Mouse (Mus musculus): ENCODE measurements around the gene Gng3. TPM values are rescaled to one million over a fixed set of nuclear protein-coding genes. Genes with fewer than 3 reads are reported as not detected.

Gene Gng3
- polyA plus RNA-seq, 1 experiment from 2014 or later, result 2.3 TPM

DNA sequence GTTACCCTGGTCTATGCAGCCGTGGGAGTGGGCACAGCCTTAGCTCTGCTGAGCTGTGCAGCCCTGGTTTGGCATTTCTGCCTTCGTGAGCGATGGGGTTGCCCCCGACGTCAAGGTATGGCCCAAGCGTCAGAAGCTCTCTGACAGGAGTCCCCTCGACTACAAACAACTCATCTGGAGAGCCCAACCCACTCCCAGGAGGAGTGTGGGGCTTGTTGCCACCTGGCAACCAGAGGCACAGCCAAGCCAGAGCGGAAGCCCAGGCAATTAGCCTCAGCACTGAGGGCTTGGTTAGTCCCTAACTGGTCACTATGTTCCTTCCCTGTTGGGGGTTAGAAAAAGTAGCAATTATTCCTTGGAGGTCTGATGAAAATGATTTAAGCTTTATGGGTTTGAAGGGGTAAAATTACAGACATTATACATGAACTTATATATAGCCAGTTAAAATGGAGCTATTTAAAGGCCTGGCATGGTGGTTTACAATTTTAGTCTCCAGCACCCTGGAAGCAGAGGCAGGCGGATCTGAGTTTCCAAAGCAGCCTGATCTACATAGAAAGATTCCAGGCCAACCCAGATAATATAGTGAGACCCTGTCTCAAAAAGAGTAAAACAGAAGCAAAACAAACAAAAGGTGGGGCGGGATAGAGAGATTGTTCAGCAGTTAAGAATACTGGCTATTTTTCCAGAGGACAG is 13.4 kb upstream of the Gng3 start:
- ATAC-seq (replicated peaks; ENCODE audit: low FRiP score) (no peak), DNase-seq (ENCODE audit: low spot score) (no peak)
- H3K36me3 ChIP-seq (ENCODE audit: control insufficient read depth, insufficient read depth, low read length), result peaks cover 3% of the 10 kb centered on the region; the same call in 1 of the 2 replicates
- H3K4me3 ChIP-seq (ENCODE audit: low read depth, low read length), result no peak overlapping the region
- no peaks in the 10 kb centered on the region for H3K27me3 ChIP-seq (replicated peaks; ENCODE audit: control insufficient read depth, insufficient read depth, low read length)
- no peaks in the 10 kb centered on the region for H3K4me1 ChIP-seq (replicated peaks; ENCODE audit: control insufficient read depth, insufficient read depth, low read length)
- H3K4me2 ChIP-seq, result no peak overlapping the region
- WGBS, result 52% methylated on average over 10 of the region's 10 CpGs
- no peak overlapping the region for H3K27ac ChIP-seq (ENCODE audit: low read depth, low read length)
- no peak overlapping the region for H3K9ac ChIP-seq (ENCODE audit: low read depth, low read length)
- no peaks in the 10 kb centered on the region for H3K9me3 ChIP-seq (ENCODE audit: control insufficient read depth, low read length)

DNA sequence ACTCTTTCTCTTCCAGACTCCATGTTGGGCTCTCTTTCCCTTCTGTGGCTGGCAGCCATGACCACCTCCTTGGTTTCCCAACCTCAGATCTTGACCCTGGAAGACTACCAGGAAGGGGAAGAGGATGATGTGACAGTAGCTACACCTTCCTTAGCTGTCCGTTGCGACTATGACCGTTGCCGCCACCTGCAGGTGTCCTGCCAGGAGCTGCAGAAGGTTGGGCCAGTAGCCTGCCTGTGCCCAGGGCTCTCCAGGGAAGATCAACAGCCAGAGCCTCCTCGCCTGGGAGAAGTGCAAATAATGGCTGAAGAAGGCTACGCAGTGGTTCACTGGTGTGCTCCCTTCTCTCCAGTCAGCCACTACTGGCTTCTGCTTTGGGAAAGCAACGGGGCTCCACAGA is 12.6 kb upstream of the Gng3 start:
- Histone ChIP-seq H3K9me3 (ENCODE audit: control insufficient read depth, low read length) (no peaks in the 10 kb centered on the region), H3K36me3 (ENCODE audit: control insufficient read depth, insufficient read depth, low read length) (peaks cover 8% of the 10 kb centered on the region; the same call in 1 of the 2 replicates), H3K9ac (ENCODE audit: low read depth, low read length) (no peak overlapping the region), H3K27me3 (replicated peaks; ENCODE audit: control insufficient read depth, insufficient read depth, low read length) (no peaks in the 10 kb centered on the region), H3K27ac (ENCODE audit: low read depth, low read length) (no peak overlapping the region), H3K4me3 (ENCODE audit: low read depth, low read length) (no peak overlapping the region), H3K4me2 (peak overlapping the region; percentile 10; the same call in 1 of the 2 replicates), H3K4me1 (replicated peaks; ENCODE audit: control insufficient read depth, insufficient read depth, low read length) (no peaks in the 10 kb centered on the region)
- no peak for DNase-seq (ENCODE audit: low spot score)
- no peak for ATAC-seq (replicated peaks; ENCODE audit: low FRiP score)
- WGBS, result 44% methylated on average over 7 of the region's 7 CpGs

DNA sequence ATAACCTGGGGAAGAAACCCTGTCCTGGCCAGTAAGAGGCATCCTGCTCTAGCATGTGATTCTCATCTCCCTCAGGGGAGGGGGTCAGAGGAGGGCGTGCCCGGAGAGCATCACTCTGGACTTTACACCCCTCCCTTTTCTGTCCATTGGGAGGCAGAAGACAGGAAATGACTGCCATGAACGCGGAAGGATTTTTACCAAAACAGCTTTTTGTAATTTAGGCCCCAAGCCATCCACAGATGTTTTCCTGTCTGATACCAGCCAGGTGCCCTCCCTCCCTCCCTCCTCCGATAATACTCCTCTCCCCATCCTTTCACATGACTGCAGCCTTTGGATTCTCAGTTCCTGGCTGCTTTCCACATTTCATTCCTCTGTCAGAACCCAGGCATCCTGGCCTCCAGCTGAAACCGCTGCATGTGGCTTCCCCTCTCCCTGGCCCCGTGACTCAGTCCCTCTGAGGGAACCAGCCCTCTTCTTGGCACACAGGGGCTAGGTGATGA is 11.5 kb upstream of the Gng3 start, which contains the start of gene Lrrn4cl:
Gene Lrrn4cl (plus strand): TSS at position 367 of the 500 bp plus-strand sequence.
- Histone ChIP-seq H3K9me3 (ENCODE audit: control insufficient read depth, low read length) (no peaks in the 10 kb centered on the region), H3K4me1 (replicated peaks; ENCODE audit: control insufficient read depth, insufficient read depth, low read length) (no peaks in the 10 kb centered on the region), H3K27ac (ENCODE audit: low read depth, low read length) (no peak within 1 kb of the TSS), H3K9ac (ENCODE audit: low read depth, low read length) (no peak within 1 kb of the TSS), H3K27me3 (replicated peaks; ENCODE audit: control insufficient read depth, insufficient read depth, low read length) (no peaks in the 10 kb centered on the region), H3K4me2 (peak within 1 kb of the TSS; percentile 10; the same call in 1 of the 2 replicates), H3K4me3 (ENCODE audit: low read depth, low read length) (no peak within 1 kb of the TSS), H3K36me3 (ENCODE audit: control insufficient read depth, insufficient read depth, low read length) (peaks cover 8% of the 10 kb centered on the region; the same call in 1 of the 2 replicates)
- DNase-seq (ENCODE audit: low spot score), result no peak
- 0 out of 2 replicates have a peak, but pooled peaks have one; percentile 26 for ATAC-seq (replicated peaks; ENCODE audit: low FRiP score)
- 48% methylated on average over 7 of the region's 7 CpGs for WGBS

DNA sequence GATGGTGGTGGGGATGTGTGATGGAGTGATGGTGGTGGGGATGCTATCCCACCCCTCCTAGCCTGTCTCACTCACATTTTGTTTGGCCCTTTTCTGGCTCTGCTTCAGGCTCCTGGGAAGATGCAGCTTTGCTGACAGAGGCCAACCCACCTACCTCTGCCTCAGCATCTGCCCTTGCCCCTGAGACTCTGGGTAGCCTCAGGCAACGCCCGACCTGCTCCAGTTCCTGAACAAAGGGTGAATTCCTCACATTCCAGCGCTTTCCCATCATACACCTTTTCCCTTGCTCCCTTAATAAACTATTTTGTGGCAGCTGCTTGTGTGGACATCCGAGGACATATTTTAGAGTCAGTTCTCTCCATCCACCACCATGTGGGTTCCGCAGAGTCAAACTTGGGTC is 9.4 kb upstream of the Gng3 start:
- H3K27ac ChIP-seq (ENCODE audit: low read depth, low read length), result no peak overlapping the region
- ATAC-seq (replicated peaks; ENCODE audit: low FRiP score), result no peak

DNA sequence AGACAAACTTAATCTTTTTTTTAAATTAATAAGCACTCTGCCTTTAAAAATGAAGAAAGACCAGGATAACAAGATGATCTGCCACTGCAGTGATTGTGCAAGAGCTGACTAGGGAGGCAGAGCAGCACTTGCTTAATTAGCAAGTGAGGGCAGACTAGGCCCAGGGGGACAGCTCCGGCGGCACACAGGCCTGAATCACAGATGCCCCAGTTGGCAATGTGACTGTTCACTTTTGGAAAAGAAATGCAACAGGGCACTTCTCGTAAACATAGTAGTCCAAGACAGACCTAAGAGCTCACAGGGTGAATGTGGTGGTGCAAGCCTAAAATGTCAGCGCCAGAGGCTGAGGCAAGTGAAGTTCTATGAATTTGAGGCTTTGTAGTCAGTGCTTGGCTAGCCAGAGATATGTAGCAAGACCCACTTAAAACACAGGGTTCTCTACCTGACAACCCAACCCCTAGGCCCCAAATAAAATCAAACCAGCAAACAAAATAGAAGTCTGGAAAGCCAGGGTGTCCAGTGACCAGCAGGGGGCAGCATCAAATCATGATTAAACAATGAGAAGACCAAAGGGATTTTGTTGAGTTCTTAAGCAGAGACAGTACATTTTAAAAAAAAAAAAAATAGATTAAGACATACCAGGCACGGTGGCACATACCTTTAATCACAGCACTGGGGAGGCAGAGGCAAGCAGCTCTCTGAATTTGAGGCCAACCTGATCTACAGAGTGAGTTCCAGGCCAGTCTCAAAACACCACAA is 5.6 kb upstream of the Gng3 start:
- no peak for ATAC-seq (replicated peaks; ENCODE audit: low FRiP score)
- H3K36me3 ChIP-seq (ENCODE audit: control insufficient read depth, insufficient read depth, low read length), result peaks cover 8% of the 10 kb centered on the region; the same call in 1 of the 2 replicates
- no peak overlapping the region for H3K27ac ChIP-seq (ENCODE audit: low read depth, low read length)
- DNase-seq (ENCODE audit: low spot score), result peak; percentile 71
- no peaks in the 10 kb centered on the region for H3K9me3 ChIP-seq (ENCODE audit: control insufficient read depth, low read length)
- H3K4me1 ChIP-seq (replicated peaks; ENCODE audit: control insufficient read depth, insufficient read depth, low read length), result peaks cover 14% of the 10 kb centered on the region
- 67% methylated on average over 5 of the region's 5 CpGs for WGBS
- H3K4me2 ChIP-seq, result no peak overlapping the region
- H3K4me3 ChIP-seq (ENCODE audit: low read depth, low read length), result no peak overlapping the region
- no peaks in the 10 kb centered on the region for H3K27me3 ChIP-seq (replicated peaks; ENCODE audit: control insufficient read depth, insufficient read depth, low read length)
- H3K9ac ChIP-seq (ENCODE audit: low read depth, low read length), result no peak overlapping the region

More for the DNA sequence above, 9.4 kb upstream of the Gng3 start:
- no peaks in the 10 kb centered on the region for H3K4me1 ChIP-seq (replicated peaks; ENCODE audit: control insufficient read depth, insufficient read depth, low read length)
- no peaks in the 10 kb centered on the region for H3K27me3 ChIP-seq (replicated peaks; ENCODE audit: control insufficient read depth, insufficient read depth, low read length)
- no peak overlapping the region for H3K9ac ChIP-seq (ENCODE audit: low read depth, low read length)
- DNase-seq (ENCODE audit: low spot score), result no peak
- 80% methylated on average over 5 of the region's 5 CpGs for WGBS
- H3K4me2 ChIP-seq, result no peak overlapping the region
- H3K4me3 ChIP-seq (ENCODE audit: low read depth, low read length), result no peak overlapping the region
- H3K9me3 ChIP-seq (ENCODE audit: control insufficient read depth, low read length), result no peaks in the 10 kb centered on the region
- H3K36me3 ChIP-seq (ENCODE audit: control insufficient read depth, insufficient read depth, low read length), result peaks cover 8% of the 10 kb centered on the region; the same call in 1 of the 2 replicates

DNA sequence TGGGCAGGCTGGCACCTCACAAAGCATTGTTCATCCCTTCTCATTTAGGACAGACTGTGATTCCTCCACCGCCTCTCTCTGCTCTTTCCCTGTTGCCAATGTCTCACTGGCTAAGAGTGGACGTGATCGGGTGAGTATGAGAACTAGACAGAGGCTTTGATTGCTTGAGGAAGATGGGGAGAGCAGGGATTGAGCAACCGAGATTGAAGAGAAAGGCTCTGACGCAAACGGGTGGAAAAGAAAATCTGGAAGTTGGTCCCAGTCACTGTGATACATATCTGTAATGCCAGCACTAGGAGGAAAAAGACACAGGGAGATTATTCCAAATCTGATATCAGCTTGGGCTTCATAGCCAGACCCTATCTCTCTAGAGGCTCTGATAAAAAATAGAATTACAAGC is 4.0 kb upstream of the Gng3 start:
- H3K4me3 ChIP-seq (ENCODE audit: low read depth, low read length), result no peak overlapping the region
- no peak overlapping the region for H3K9ac ChIP-seq (ENCODE audit: low read depth, low read length)
- H3K27ac ChIP-seq (ENCODE audit: low read depth, low read length), result no peak overlapping the region
- H3K27me3 ChIP-seq (replicated peaks; ENCODE audit: control insufficient read depth, insufficient read depth, low read length), result no peaks in the 10 kb centered on the region
- ATAC-seq (replicated peaks; ENCODE audit: low FRiP score) (no peak), DNase-seq (ENCODE audit: low spot score) (no peak)
- peaks cover 30% of the 10 kb centered on the region for H3K4me1 ChIP-seq (replicated peaks; ENCODE audit: control insufficient read depth, insufficient read depth, low read length)
- H3K36me3 ChIP-seq (ENCODE audit: control insufficient read depth, insufficient read depth, low read length), result peaks cover 6% of the 10 kb centered on the region; the same call in 1 of the 2 replicates
- no peaks in the 10 kb centered on the region for H3K9me3 ChIP-seq (ENCODE audit: control insufficient read depth, low read length)
- 76% methylated on average over 6 of the region's 6 CpGs for WGBS
- no peak overlapping the region for H3K4me2 ChIP-seq

DNA sequence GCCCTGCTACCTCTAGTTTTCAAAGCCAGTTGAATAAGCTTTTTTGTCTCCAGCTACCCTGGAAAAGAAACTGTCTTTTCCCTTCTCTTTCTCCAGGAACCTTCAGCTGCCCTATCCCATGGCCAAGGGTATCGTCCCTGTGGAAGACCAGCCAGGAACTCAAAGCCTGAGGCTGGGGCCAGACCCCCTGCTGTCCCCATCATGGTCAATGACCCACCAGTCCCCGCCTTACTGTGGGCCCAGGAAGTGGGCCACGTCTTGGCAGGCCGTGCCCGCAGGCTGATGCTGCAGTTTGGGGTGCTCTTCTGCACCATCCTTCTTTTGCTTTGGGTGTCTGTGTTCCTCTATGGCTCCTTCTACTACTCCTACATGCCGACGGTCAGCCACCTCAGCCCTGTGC is 2.0 kb upstream of the Gng3 start:
- Histone ChIP-seq H3K4me2 (peak overlapping the region; percentile 75), H3K4me1 (replicated peaks; ENCODE audit: control insufficient read depth, insufficient read depth, low read length) (peaks cover 33% of the 10 kb centered on the region)

DNA sequence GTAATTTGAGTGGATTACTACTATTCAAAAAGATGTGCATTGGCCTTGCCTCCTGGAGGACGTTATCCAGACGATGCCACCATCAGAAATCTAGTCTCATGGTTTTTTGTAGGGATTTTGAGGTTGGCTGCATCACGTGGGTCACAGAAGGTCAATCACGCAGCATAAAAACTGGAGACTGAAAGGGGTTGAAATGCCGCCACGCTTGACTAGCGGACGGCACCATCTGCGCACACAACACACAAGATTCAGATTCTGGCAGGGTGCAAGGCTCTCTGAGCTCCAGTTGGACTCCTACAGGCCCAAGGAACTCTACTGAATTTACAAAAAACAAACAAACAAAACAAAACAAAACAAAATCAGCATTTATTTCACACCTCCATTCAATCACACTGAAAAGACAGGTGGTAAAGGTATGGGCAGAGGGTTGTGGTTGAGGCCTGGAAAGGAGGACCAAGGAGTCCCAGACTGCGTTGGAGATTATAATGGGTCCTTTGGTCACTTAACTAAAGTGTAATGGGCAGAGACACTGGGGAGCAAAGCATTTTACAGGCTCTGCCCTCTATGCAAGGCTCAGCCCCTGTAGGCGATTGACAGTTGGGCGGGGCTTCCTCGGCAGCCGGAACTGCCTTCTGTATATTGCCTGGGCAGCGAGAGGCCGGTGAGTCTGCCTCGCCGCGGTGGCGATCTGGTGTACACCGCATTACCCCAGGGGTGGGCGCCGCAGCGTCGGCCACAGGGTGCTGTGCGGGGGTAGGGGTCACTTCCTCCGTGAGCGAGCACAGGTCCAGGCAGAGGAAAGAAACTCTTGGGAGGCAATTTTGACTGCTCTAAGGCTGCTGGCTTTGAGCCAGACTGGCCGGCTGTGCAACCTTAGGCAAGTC is 1.2 kb upstream of the Gng3 start:
- H3K9me3 ChIP-seq (ENCODE audit: control insufficient read depth, low read length), result no peaks in the 10 kb centered on the region
- H3K4me2 ChIP-seq, result peak overlapping the region; percentile 75
- peaks cover 4% of the 10 kb centered on the region; the same call in 1 of the 2 replicates for H3K36me3 ChIP-seq (ENCODE audit: control insufficient read depth, insufficient read depth, low read length)
- peak; percentile 76 for ATAC-seq (replicated peaks; ENCODE audit: low FRiP score)
- peaks cover 33% of the 10 kb centered on the region for H3K4me1 ChIP-seq (replicated peaks; ENCODE audit: control insufficient read depth, insufficient read depth, low read length)
- 24% methylated on average over 29 of the region's 29 CpGs for WGBS
- peak overlapping the region; percentile 65 for H3K4me3 ChIP-seq (ENCODE audit: low read depth, low read length)
- no peaks in the 10 kb centered on the region for H3K27me3 ChIP-seq (replicated peaks; ENCODE audit: control insufficient read depth, insufficient read depth, low read length)
- peak overlapping the region; percentile 74 for H3K9ac ChIP-seq (ENCODE audit: low read depth, low read length)
- H3K27ac ChIP-seq (ENCODE audit: low read depth, low read length), result 0 out of 2 replicates have a peak overlapping the region, but pooled peaks have one; percentile 46
- DNase-seq (ENCODE audit: low spot score), result peak; percentile 74

More for the DNA sequence above, 2.0 kb upstream of the Gng3 start:
- DNase-seq (ENCODE audit: low spot score), result no peak
- no peak for ATAC-seq (replicated peaks; ENCODE audit: low FRiP score)
- H3K27ac ChIP-seq (ENCODE audit: low read depth, low read length), result no peak overlapping the region
- peak overlapping the region; percentile 74 for H3K9ac ChIP-seq (ENCODE audit: low read depth, low read length)
- peak overlapping the region; percentile 65 for H3K4me3 ChIP-seq (ENCODE audit: low read depth, low read length)
- no peaks in the 10 kb centered on the region for H3K36me3 ChIP-seq (ENCODE audit: control insufficient read depth, insufficient read depth, low read length)
- H3K27me3 ChIP-seq (replicated peaks; ENCODE audit: control insufficient read depth, insufficient read depth, low read length), result no peaks in the 10 kb centered on the region
- H3K9me3 ChIP-seq (ENCODE audit: control insufficient read depth, low read length), result no peaks in the 10 kb centered on the region
- 81% methylated on average over 7 of the region's 7 CpGs for WGBS

Data from liver, embryonic 11.5 days (tissue).